Comparison of ENCODE assay signal across 11 mouse cellular contexts in the genomic region with DNA sequence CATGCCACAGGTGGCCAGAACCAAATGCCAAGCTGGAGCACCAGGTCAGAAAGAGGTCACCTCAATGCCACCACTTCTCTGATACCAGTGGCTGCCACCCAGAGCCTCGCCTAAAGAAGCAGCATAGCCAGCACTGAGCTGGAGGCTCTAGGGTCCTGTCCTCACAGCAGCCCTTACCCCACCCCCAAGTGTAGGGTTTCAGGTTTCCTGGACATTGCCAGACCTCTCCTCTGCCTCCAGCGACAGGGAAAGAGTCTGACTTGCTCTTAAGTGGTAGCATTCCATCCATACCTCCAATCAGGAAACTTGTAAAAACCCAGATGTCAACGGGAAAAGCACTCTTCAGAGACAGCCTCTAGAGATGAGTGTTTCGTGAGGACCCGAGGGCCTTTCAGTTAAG. TPM values are rescaled to one million over a fixed set of nuclear protein-coding genes. Genes with fewer than 3 reads are reported as not detected.
DNase-seq lines count a peak whose midpoint lies in the region; ATAC-seq lines count a peak whose summit lies in the region.
"Had no signal": no experiment of that assay in that cellular context is flagged by ENCODE, and none has a peak within 500 bp of the region (broad histone marks: within the 10 kb centered on the region; RNA-seq: fewer than 3 reads in every experiment).

No protein-coding gene starts in this region.

- no peak overlapping the region for H3K27ac ChIP-seq in neural tube, embryonic 11.5 days (ENCODE audit: low read depth, low read length)
- no peak overlapping the region for H3K27ac ChIP-seq in neural tube, embryonic 15.5 days (replicated peaks)
- H3K27ac ChIP-seq in heart, embryonic 11.5 days (ENCODE audit: low read depth, low read length), result peak overlapping the region; percentile 88
- peak overlapping the region; percentile 86; the same call in 1 of the 2 replicates for H3K27ac ChIP-seq in limb, embryonic 13.5 days
- H3K27ac ChIP-seq: liver, embryonic 13.5 days had no signal

- no peaks in the 10 kb centered on the region for H3K36me3 ChIP-seq in neural tube, embryonic 11.5 days (ENCODE audit: control insufficient read depth, insufficient read depth, low read length)
- H3K36me3 ChIP-seq in neural tube, embryonic 15.5 days, result no peaks in the 10 kb centered on the region
- H3K36me3 ChIP-seq in heart, embryonic 11.5 days (ENCODE audit: control insufficient read depth, insufficient read depth, low read length), result no peaks in the 10 kb centered on the region
- H3K36me3 ChIP-seq in limb, embryonic 13.5 days, result no peaks in the 10 kb centered on the region; the same call in 1 of the 2 replicates
- H3K36me3 ChIP-seq: liver, embryonic 13.5 days had no signal

- no peaks in the 10 kb centered on the region for H3K27me3 ChIP-seq in neural tube, embryonic 11.5 days (ENCODE audit: control insufficient read depth, insufficient read depth, low read length)
- H3K27me3 ChIP-seq in neural tube, embryonic 15.5 days (replicated peaks), result no peaks in the 10 kb centered on the region
- H3K27me3 ChIP-seq in heart, embryonic 11.5 days (ENCODE audit: control insufficient read depth, insufficient read depth, low read length), result no peaks in the 10 kb centered on the region
- no peaks in the 10 kb centered on the region for H3K27me3 ChIP-seq in limb, embryonic 13.5 days
- H3K27me3 ChIP-seq: liver, embryonic 13.5 days had no signal

- peak; percentile 47 for DNase-seq in neural tube, embryonic 11.5 days (ENCODE audit: low spot score)
- no peak for DNase-seq in left cerebral cortex, postnatal 36 days (ENCODE audit: low spot score in 2 of 2)
- no peak for DNase-seq in cerebellum, postnatal 4 days (ENCODE audit: low spot score in 2 of 2)
- no peak for DNase-seq in adrenal gland, postnatal 25 days
- DNase-seq: adrenal gland, adult 8-10 months; cerebellum, adult 9-10 months; liver, embryonic 13.5 days had no signal

- H3K4me1 ChIP-seq in neural tube, embryonic 11.5 days (ENCODE audit: control insufficient read depth, insufficient read depth, low read length), result peaks cover 4% of the 10 kb centered on the region; the same call in 1 of the 2 replicates
- H3K4me1 ChIP-seq in neural tube, embryonic 15.5 days, result peaks cover 5% of the 10 kb centered on the region; the same call in 1 of the 2 replicates
- H3K4me1 ChIP-seq in heart, embryonic 11.5 days (ENCODE audit: control insufficient read depth, insufficient read depth, low read length), result peaks cover 59% of the 10 kb centered on the region
- H3K4me1 ChIP-seq in limb, embryonic 13.5 days, result peaks cover 77% of the 10 kb centered on the region

- H3K4me2 ChIP-seq in neural tube, embryonic 11.5 days (ENCODE audit: low read depth), result no peak overlapping the region
- no peak overlapping the region for H3K4me2 ChIP-seq in neural tube, embryonic 15.5 days
- 0 out of 2 replicates have a peak overlapping the region, but pooled peaks have one; percentile 3 for H3K4me2 ChIP-seq in heart, embryonic 11.5 days
- H3K4me2 ChIP-seq in limb, embryonic 13.5 days (replicated peaks), result peak overlapping the region; percentile 43
- H3K4me2 ChIP-seq: liver, embryonic 13.5 days had no signal

- no peaks in the 10 kb centered on the region for H3K9me3 ChIP-seq in neural tube, embryonic 11.5 days (ENCODE audit: control insufficient read depth, low read length)
- no peaks in the 10 kb centered on the region for H3K9me3 ChIP-seq in neural tube, embryonic 15.5 days (replicated peaks)
- H3K9me3 ChIP-seq in heart, embryonic 11.5 days (replicated peaks; ENCODE audit: control insufficient read depth, low read length), result no peaks in the 10 kb centered on the region
- no peaks in the 10 kb centered on the region for H3K9me3 ChIP-seq in limb, embryonic 13.5 days
- H3K9me3 ChIP-seq: liver, embryonic 13.5 days had no signal

- H3K4me3 ChIP-seq in neural tube, embryonic 11.5 days (ENCODE audit: low read depth, low read length), result no peak overlapping the region
- no peak overlapping the region for H3K4me3 ChIP-seq in neural tube, embryonic 15.5 days (replicated peaks)
- H3K4me3 ChIP-seq in heart, embryonic 11.5 days (ENCODE audit: low read depth, low read length), result no peak overlapping the region
- H3K4me3 ChIP-seq in limb, embryonic 13.5 days, result no peak overlapping the region
- H3K4me3 ChIP-seq: liver, embryonic 13.5 days had no signal

- intact Hi-C loops in left cerebral cortex, postnatal 36 days (cut with DNase I), result no loop called here

- no peak for ATAC-seq in neural tube, embryonic 11.5 days (ENCODE audit: insufficient read depth, low FRiP score, low TSS enrichment)
- no peak for ATAC-seq in neural tube, embryonic 15.5 days (ENCODE audit: low FRiP score)
- peak; percentile 85 for ATAC-seq in heart, embryonic 11.5 days (replicated peaks; ENCODE audit: insufficient number of reproducible peaks, low FRiP score, low TSS enrichment)
- ATAC-seq in limb, embryonic 13.5 days (ENCODE audit: low FRiP score, low read depth), result peak; percentile 86
- ATAC-seq: inflammation-experienced regulatory T-cells, adult 6 months had no signal

- H3K9ac ChIP-seq in neural tube, embryonic 11.5 days (ENCODE audit: low read length), result no peak overlapping the region
- H3K9ac ChIP-seq in neural tube, embryonic 15.5 days (replicated peaks), result no peak overlapping the region
- H3K9ac ChIP-seq in heart, embryonic 11.5 days (ENCODE audit: low read depth, low read length), result no peak overlapping the region
- no peak overlapping the region for H3K9ac ChIP-seq in limb, embryonic 13.5 days
- H3K9ac ChIP-seq: liver, embryonic 13.5 days had no signal

- 18% methylated on average over 5 of the region's 5 CpGs for WGBS in neural tube, embryonic 11.5 days
- 36% methylated on average over 5 of the region's 5 CpGs for WGBS in neural tube, embryonic 15.5 days
- 6% methylated on average over 5 of the region's 5 CpGs for WGBS in heart, embryonic 11.5 days (ENCODE audit: insufficient replicate concordance)
- WGBS in limb, embryonic 13.5 days, result 1% methylated on average over 5 of the region's 5 CpGs

RNA-seq across cellular contexts. Expression of a gene that starts 12.9 kb away (rescaled TPM):
- polyA plus RNA-seq in neural tube, embryonic 11.5 days (2014; fragmentation: Nextera tagmentation; extraction: Ambion mirVana), result 7.9 and 9.1 TPM in 2 replicates
- 14.2 and 14.8 TPM in 2 replicates for polyA plus RNA-seq in neural tube, embryonic 15.5 days (2015; fragmentation: Nextera tagmentation; extraction: Ambion mirVana)
- 7.1 and 7.3 TPM in 2 replicates for polyA plus RNA-seq in heart, embryonic 11.5 days (2014; fragmentation: Nextera tagmentation; extraction: Ambion mirVana)
- polyA plus RNA-seq in limb, embryonic 13.5 days (2015; fragmentation: Nextera tagmentation; extraction: Ambion mirVana), result 21.2 and 23.0 TPM in 2 replicates
- 10 to 100 TPM; 36.6 to 45.0 TPM for total RNA-seq in left cerebral cortex, postnatal 36 days (2021)
- total RNA-seq in adrenal gland, postnatal 25 days (2021), result 13.2 and 13.4 TPM in 2 replicates

Comparison
In these comparisons a context has a peak if more than half of its experiments do, and no peak if none do; other contexts are left out.
1. ATAC-seq: peak in heart, embryonic 11.5 days (single experiment) and limb, embryonic 13.5 days (single experiment); none in neural tube, embryonic 11.5 days (single experiment) and neural tube, embryonic 15.5 days (single experiment).
2. H3K27ac ChIP-seq: peak in heart, embryonic 11.5 days (single experiment) and limb, embryonic 13.5 days (single experiment); none in neural tube, embryonic 11.5 days (single experiment) and neural tube, embryonic 15.5 days (single experiment).
3. H3K4me2 ChIP-seq: peak in heart, embryonic 11.5 days (single experiment) and limb, embryonic 13.5 days (single experiment); none in neural tube, embryonic 11.5 days (single experiment) and neural tube, embryonic 15.5 days (single experiment).